Comparison of ENCODE assay signal across 14 mouse cellular contexts in the genomic region with DNA sequence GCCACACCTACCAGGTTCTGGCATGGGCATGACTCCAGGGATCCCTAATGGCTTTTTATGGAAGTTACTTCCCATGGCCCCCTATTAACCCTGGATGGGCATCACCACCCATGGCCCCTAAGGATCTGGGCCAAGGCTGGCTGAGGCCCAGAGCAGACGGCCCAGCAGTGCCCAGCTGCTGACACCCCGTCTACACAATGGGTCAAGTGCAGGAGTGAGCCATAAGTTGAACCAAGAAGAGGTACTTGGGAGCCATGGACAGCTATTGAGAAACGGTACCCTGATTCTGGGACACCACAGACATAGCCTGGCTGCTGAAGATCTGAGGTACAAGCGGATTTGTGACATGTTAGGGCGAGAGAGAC. TPM values are rescaled to one million over a fixed set of nuclear protein-coding genes. Genes with fewer than 3 reads are reported as not detected.
A peak's percentile ranks its signal among the peaks of the same experiment; 100 is the strongest.
DNase-seq lines count a peak whose midpoint lies in the region; ATAC-seq and TF ChIP-seq lines count a peak whose summit lies in the region.
"Had no signal": no experiment of that assay in that cellular context is flagged by ENCODE, and none has a peak within 500 bp of the region (broad histone marks: within the 10 kb centered on the region; RNA-seq: fewer than 3 reads in every experiment).

No protein-coding gene starts in this region.

- no peaks in the 10 kb centered on the region for H3K36me3 ChIP-seq in forebrain, embryonic 15.5 days
- H3K36me3 ChIP-seq in forebrain, postnatal 0 days (ENCODE audit: insufficient read depth), result no peaks in the 10 kb centered on the region
- H3K36me3 ChIP-seq in kidney, embryonic 16.5 days (ENCODE audit: insufficient read depth, low read length), result peaks cover 14% of the 10 kb centered on the region
- peaks cover 46% of the 10 kb centered on the region for H3K36me3 ChIP-seq in embryonic facial prominence, embryonic 13.5 days
- H3K36me3 ChIP-seq in limb, embryonic 15.5 days, result peaks cover 10% of the 10 kb centered on the region; the same call in 1 of the 2 replicates

- H3K9ac ChIP-seq in forebrain, embryonic 15.5 days (replicated peaks), result no peak overlapping the region
- no peak overlapping the region for H3K9ac ChIP-seq in forebrain, postnatal 0 days
- peak overlapping the region; percentile 24; the same call in 1 of the 2 replicates for H3K9ac ChIP-seq in kidney, embryonic 16.5 days (replicated peaks; ENCODE audit: low read length)
- H3K9ac ChIP-seq in embryonic facial prominence, embryonic 13.5 days, result peak overlapping the region; percentile 44; the same call in 1 of the 2 replicates
- no peak overlapping the region for H3K9ac ChIP-seq in limb, embryonic 15.5 days
- H3K9ac ChIP-seq: liver, embryonic 14.5 days had no signal

- H3K9me3 ChIP-seq in forebrain, embryonic 15.5 days, result no peaks in the 10 kb centered on the region
- H3K9me3 ChIP-seq in forebrain, postnatal 0 days (ENCODE audit: low read length), result no peaks in the 10 kb centered on the region
- no peaks in the 10 kb centered on the region for H3K9me3 ChIP-seq in kidney, embryonic 16.5 days (ENCODE audit: low read length)
- H3K9me3 ChIP-seq in embryonic facial prominence, embryonic 13.5 days, result no peaks in the 10 kb centered on the region
- no peaks in the 10 kb centered on the region for H3K9me3 ChIP-seq in limb, embryonic 15.5 days

- no peak for DNase-seq in forebrain, postnatal 0 days
- no peak for DNase-seq in kidney, postnatal 14 days
- DNase-seq in cerebellum, postnatal 4 days (ENCODE audit: low spot score in 2 of 2), result no peak
- DNase-seq in thymus, postnatal 25 days, result no peak
- DNase-seq: adrenal gland, postnatal 14 days; cerebellum, adult 18-20 months; gastrocnemius, postnatal 14 days had no signal

- 75% methylated on average over 5 of the region's 5 CpGs for WGBS in forebrain, embryonic 15.5 days
- WGBS in forebrain, postnatal 0 days, result 68% methylated on average over 5 of the region's 5 CpGs
- 74% methylated on average over 5 of the region's 5 CpGs for WGBS in kidney, embryonic 16.5 days
- WGBS in embryonic facial prominence, embryonic 13.5 days, result 74% methylated on average over 5 of the region's 5 CpGs
- WGBS in limb, embryonic 15.5 days, result 66% methylated on average over 5 of the region's 5 CpGs

- H3K27me3 ChIP-seq in forebrain, embryonic 15.5 days, result peaks cover 5% of the 10 kb centered on the region
- H3K27me3 ChIP-seq in forebrain, postnatal 0 days (ENCODE audit: insufficient read depth, low read length), result peaks cover 2% of the 10 kb centered on the region; the same call in 1 of the 2 replicates
- no peaks in the 10 kb centered on the region for H3K27me3 ChIP-seq in kidney, embryonic 16.5 days (ENCODE audit: insufficient read depth, low read length)
- H3K27me3 ChIP-seq in embryonic facial prominence, embryonic 13.5 days, result no peaks in the 10 kb centered on the region
- no peaks in the 10 kb centered on the region for H3K27me3 ChIP-seq in limb, embryonic 15.5 days

- peak overlapping the region; percentile 30; the same call in 1 of the 2 replicates for H3K27ac ChIP-seq in forebrain, embryonic 15.5 days (replicated peaks)
- H3K27ac ChIP-seq in forebrain, postnatal 0 days (ENCODE audit: low read depth, low read length), result no peak overlapping the region
- H3K27ac ChIP-seq in kidney, embryonic 16.5 days (ENCODE audit: low read length), result peak overlapping the region; percentile 88; the same call in 1 of the 2 replicates
- peak overlapping the region; percentile 85 for H3K27ac ChIP-seq in embryonic facial prominence, embryonic 13.5 days
- H3K27ac ChIP-seq in limb, embryonic 15.5 days, result peak overlapping the region; percentile 72
- H3K27ac ChIP-seq: liver, embryonic 14.5 days had no signal

- H3K4me3 ChIP-seq in forebrain, embryonic 15.5 days, result no peak overlapping the region
- no peak overlapping the region for H3K4me3 ChIP-seq in forebrain, postnatal 0 days (ENCODE audit: low read depth, low read length)
- H3K4me3 ChIP-seq in kidney, embryonic 16.5 days (ENCODE audit: low read length), result no peak overlapping the region
- no peak overlapping the region for H3K4me3 ChIP-seq in embryonic facial prominence, embryonic 13.5 days
- no peak overlapping the region for H3K4me3 ChIP-seq in limb, embryonic 15.5 days
- H3K4me3 ChIP-seq: myocyte had no signal

- H3K4me1 ChIP-seq in forebrain, embryonic 15.5 days, result no peaks in the 10 kb centered on the region
- no peaks in the 10 kb centered on the region for H3K4me1 ChIP-seq in forebrain, postnatal 0 days (ENCODE audit: insufficient read depth)
- peaks cover 32% of the 10 kb centered on the region for H3K4me1 ChIP-seq in kidney, embryonic 16.5 days (ENCODE audit: insufficient read depth, low read length)
- H3K4me1 ChIP-seq in embryonic facial prominence, embryonic 13.5 days, result peaks cover 50% of the 10 kb centered on the region
- H3K4me1 ChIP-seq in limb, embryonic 15.5 days, result peaks cover 18% of the 10 kb centered on the region

- TF ChIP-seq CTCF in forebrain, postnatal 0 days (IDR thresholded peaks at IDR 0.05; ENCODE audit: low read depth), result no peak

- H3K4me2 ChIP-seq in forebrain, embryonic 15.5 days (replicated peaks), result no peak overlapping the region
- H3K4me2 ChIP-seq in forebrain, postnatal 0 days (ENCODE audit: low read depth), result no peak overlapping the region
- no peak overlapping the region for H3K4me2 ChIP-seq in kidney, embryonic 16.5 days (replicated peaks; ENCODE audit: low read depth, low read length)
- H3K4me2 ChIP-seq in embryonic facial prominence, embryonic 13.5 days, result peak overlapping the region; percentile 27
- no peak overlapping the region for H3K4me2 ChIP-seq in limb, embryonic 15.5 days

- no peak for ATAC-seq in forebrain, embryonic 15.5 days (replicated peaks)
- ATAC-seq in forebrain, postnatal 0 days, result no peak
- ATAC-seq in kidney, embryonic 16.5 days (ENCODE audit: low FRiP score, low TSS enrichment), result no peak
- no peak for ATAC-seq in embryonic facial prominence, embryonic 13.5 days (ENCODE audit: insufficient number of reproducible peaks, insufficient read depth, low FRiP score, low TSS enrichment, low read depth)
- ATAC-seq in limb, embryonic 15.5 days (ENCODE audit: insufficient number of reproducible peaks, low FRiP score, low TSS enrichment, low read depth), result no peak

RNA-seq across cellular contexts. Expression of a gene that starts 6.3 kb away (rescaled TPM):
- polyA plus RNA-seq in forebrain, embryonic 15.5 days (2015; fragmentation: Nextera tagmentation; extraction: Ambion mirVana), result 4.0 and 4.5 TPM in 2 replicates
- 7.2 and 13.1 TPM in 2 replicates for total RNA-seq in forebrain, postnatal 0 days (2014; rRNA removed)
- 4.4 and 5.5 TPM in 2 replicates for polyA plus RNA-seq in forebrain, postnatal 0 days (2015; fragmentation: Nextera tagmentation; extraction: Ambion mirVana)
- 35.4 and 35.9 TPM in 2 replicates for polyA plus RNA-seq in kidney, embryonic 16.5 days (2015; fragmentation: Nextera tagmentation; extraction: Ambion mirVana)
- polyA plus RNA-seq in embryonic facial prominence, embryonic 13.5 days (2015; fragmentation: Nextera tagmentation; extraction: Ambion mirVana), result 73.1 and 77.5 TPM in 2 replicates
- polyA plus RNA-seq in limb, embryonic 15.5 days (2015; fragmentation: Nextera tagmentation; extraction: Ambion mirVana), result 16.8 and 18.4 TPM in 2 replicates
- total RNA-seq: MEL had no signal
- polyA plus RNA-seq: myocyte had no signal

RNA-seq across cellular contexts. Expression of a gene that starts 33.6 kb away (rescaled TPM):
- polyA plus RNA-seq in forebrain, embryonic 15.5 days (2015; fragmentation: Nextera tagmentation; extraction: Ambion mirVana), result 1.8 TPM in 2 replicates
- total RNA-seq in forebrain, postnatal 0 days (2014; rRNA removed), result 0.33 TPM in 1 of 2 replicates, not detected in the other
- 2.1 and 4.9 TPM in 2 replicates for polyA plus RNA-seq in forebrain, postnatal 0 days (2015; fragmentation: Nextera tagmentation; extraction: Ambion mirVana)
- 1.5 and 3.9 TPM in 2 replicates for polyA plus RNA-seq in kidney, embryonic 16.5 days (2015; fragmentation: Nextera tagmentation; extraction: Ambion mirVana)
- polyA plus RNA-seq in embryonic facial prominence, embryonic 13.5 days (2015; fragmentation: Nextera tagmentation; extraction: Ambion mirVana), result 1.1 and 2.8 TPM in 2 replicates
- 2.6 TPM in 1 of 2 replicates, not detected in the other for polyA plus RNA-seq in limb, embryonic 15.5 days (2015; fragmentation: Nextera tagmentation; extraction: Ambion mirVana)
- total RNA-seq: MEL had no signal
- polyA plus RNA-seq: myocyte had no signal

RNA-seq across cellular contexts. Expression of a gene that starts 38.9 kb away (rescaled TPM):
- 59.7 and 61.2 TPM in 2 replicates for polyA plus RNA-seq in forebrain, embryonic 15.5 days (2015; fragmentation: Nextera tagmentation; extraction: Ambion mirVana)
- 88.6 TPM in 2 replicates for total RNA-seq in forebrain, postnatal 0 days (2014; rRNA removed)
- polyA plus RNA-seq in forebrain, postnatal 0 days (2015; fragmentation: Nextera tagmentation; extraction: Ambion mirVana), result 59.4 and 61.0 TPM in 2 replicates
- 39.9 and 43.3 TPM in 2 replicates for polyA plus RNA-seq in kidney, embryonic 16.5 days (2015; fragmentation: Nextera tagmentation; extraction: Ambion mirVana)
- 30.8 and 33.6 TPM in 2 replicates for polyA plus RNA-seq in embryonic facial prominence, embryonic 13.5 days (2015; fragmentation: Nextera tagmentation; extraction: Ambion mirVana)
- polyA plus RNA-seq in limb, embryonic 15.5 days (2015; fragmentation: Nextera tagmentation; extraction: Ambion mirVana), result 31.3 and 32.9 TPM in 2 replicates

Comparison
In these comparisons a context has a peak if more than half of its experiments do, and no peak if none do; other contexts are left out.
1. H3K9ac ChIP-seq: peak in kidney, embryonic 16.5 days (single experiment) and embryonic facial prominence, embryonic 13.5 days (single experiment); none in forebrain, embryonic 15.5 days (single experiment), forebrain, postnatal 0 days (single experiment) and limb, embryonic 15.5 days (single experiment).